Mouse (Mus musculus) myocyte (in vitro differentiated cells): ENCODE measurements around the gene Nlrp3.

Experiments used
- E2F4 ChIP-seq: IDR thresholded peaks from one replicate; pipeline ENCODE4 v1.6.1; 2011; ENCODE audit warnings: mild to moderate bottlenecking, control low read depth, moderate library complexity; ENCODE audit not compliant: insufficient read depth
- MAX ChIP-seq: IDR thresholded peaks from one replicate; pipeline ENCODE4 v1.6.1; 2011; ENCODE audit warnings: low read depth, mild to moderate bottlenecking, control low read depth
- MYOD1 ChIP-seq, 3 experiments: IDR thresholded peaks; one replicate each; pipeline ENCODE4 v1.6.1; 2011; ENCODE audit warnings: control low read depth in 2 of 3, low read depth in 2 of 3, mild to moderate bottlenecking in 2 of 3, moderate library complexity in 1 of 3; ENCODE audit not compliant: insufficient read length in 2 of 3, control insufficient read depth in 1 of 3
- MYOG ChIP-seq, 3 experiments: IDR thresholded peaks; one replicate each; pipeline ENCODE4 v1.6.1; 2011; ENCODE audit warnings: control low read depth in 2 of 3, low read depth in 2 of 3, mild to moderate bottlenecking in 2 of 3; ENCODE audit not compliant: insufficient read length in 2 of 3, control insufficient read depth in 1 of 3, insufficient read depth in 1 of 3
- POLR2A ChIP-seq: IDR thresholded peaks from one replicate; pipeline ENCODE4 v1.6.1; 2011; ENCODE audit warnings: low read depth, mild to moderate bottlenecking, control low read depth, moderate library complexity; ENCODE audit not compliant: insufficient read length
- POLR2AphosphoS2 ChIP-seq: IDR thresholded peaks from one replicate; pipeline ENCODE4 v1.6.1; 2011; ENCODE audit warnings: low read depth, control low read depth; ENCODE audit not compliant: insufficient read length
- TCF12 ChIP-seq: IDR thresholded peaks from one replicate; pipeline ENCODE4 v1.6.1; 2011; ENCODE audit warnings: mild to moderate bottlenecking, control low read depth; ENCODE audit not compliant: poor library complexity, insufficient read depth, severe bottlenecking
- TCF3 ChIP-seq: IDR thresholded peaks from one replicate; pipeline ENCODE4 v1.6.1; 2011; ENCODE audit warnings: low read depth, control low read depth; ENCODE audit not compliant: insufficient read length
- USF1 ChIP-seq: IDR thresholded peaks from one replicate; pipeline ENCODE4 v1.6.1; 2011; ENCODE audit warnings: low read depth, mild to moderate bottlenecking, control low read depth, moderate library complexity

GRCm38 (mm10) chr11:59562336-59562735 lies 21.0 kb downstream of the Nlrp3 start:
- TF ChIP-seq POLR2AphosphoS2: no peak
- no peak for TF ChIP-seq MYOG (IDR thresholded peaks at IDR 0.05; ENCODE audit: control insufficient read depth in 1 of 3, insufficient read depth in 1 of 3, insufficient read length in 2 of 3, low read depth in 2 of 3)
- TF ChIP-seq POLR2A: no peak
- TF ChIP-seq TCF12: no peak
- no peak for TF ChIP-seq MYOD1 (IDR thresholded peaks at IDR 0.05; ENCODE audit: control insufficient read depth in 1 of 3, insufficient read length in 2 of 3, low read depth in 2 of 3)
- no peak for TF ChIP-seq MAX
- no peak for TF ChIP-seq TCF3
- TF ChIP-seq USF1: no peak
- TF ChIP-seq E2F4: no peak
